Mouse (Mus musculus) 3T3-L1 (cell line): ENCODE results near the gene Strap.

ENCODE experiments used
- DNase-seq: peaks from one replicate; pipeline ENCODE4 v3.0.0-alpha.2; 2015; ENCODE audit warnings: low read depth, low spot score

Gene Strap

GRCm38 (mm10) chr6:137774166-137774565 lies 39.3 kb downstream of the Strap start:
- DNase-seq, result no peak

- DNase-seq, result no peak
These were observed 40.3 kb downstream of the Strap start for GRCm38 (mm10) chr6:137775159-137775558.

GRCm38 (mm10) chr6:137776981-137777380 lies 42.1 kb downstream of the Strap start:
- peak; percentile 65 for DNase-seq

GRCm38 (mm10) chr6:137783899-137784637 lies 49.2 kb downstream of the Strap start:
- DNase-seq, result peak; percentile 83

GRCm38 (mm10) chr6:137788976-137789590 lies 54.2 kb downstream of the Strap start:
- DNase-seq, result no peak

GRCm38 (mm10) chr6:137789658-137790057 lies 54.8 kb downstream of the Strap start:
- no peak for DNase-seq

- no peak for DNase-seq
These were observed 60.6 kb downstream of the Strap start for GRCm38 (mm10) chr6:137795494-137795893.

GRCm38 (mm10) chr6:137796596-137797567 lies 62.0 kb downstream of the Strap start:
- DNase-seq, result peak; percentile 52

- DNase-seq, result no peak
These were observed 64.4 kb downstream of the Strap start for GRCm38 (mm10) chr6:137799253-137799652.
